Mouse (Mus musculus): ENCODE results near the gene Cdkn2d.
"Not testable (repeated sequence)": the region's sequence is repeated elsewhere in the genome, so short reads cannot be mapped to it uniquely, and the experiment has no call there.

Gene Cdkn2d

GRCm38 (mm10) chr9:21316696-21317095, 25.5 kb upstream of the Cdkn2d start:
- peak; percentile 39 for DNase-seq

- no peak for DNase-seq
Measured at GRCm38 (mm10) chr9:21315421-21315820, 24.2 kb upstream of the Cdkn2d start.

GRCm38 (mm10) chr9:21314367-21315140, 23.3 kb upstream of the Cdkn2d start:
- no peak for DNase-seq

- peak; percentile 92 for DNase-seq
Measured at GRCm38 (mm10) chr9:21313394-21313793, 22.2 kb upstream of the Cdkn2d start.

- DNase-seq: peak; percentile 76
Measured at GRCm38 (mm10) chr9:21312134-21312533, 20.9 kb upstream of the Cdkn2d start, which contains the start of gene Ap1m2. TSS of gene Ap1m2 (minus strand) at chr9:21312337.

- DNase-seq: no peak
Measured at GRCm38 (mm10) chr9:21311695-21312094, 20.5 kb upstream of the Cdkn2d start.

- DNase-seq: peak; percentile 56
Measured at GRCm38 (mm10) chr9:21309150-21309741, 18.0 kb upstream of the Cdkn2d start.

- DNase-seq: no peak
Measured at GRCm38 (mm10) chr9:21305065-21305464, 13.9 kb upstream of the Cdkn2d start.

GRCm38 (mm10) chr9:21299014-21299413, 7.8 kb upstream of the Cdkn2d start:
- no peak for DNase-seq

GRCm38 (mm10) chr9:21292271-21292670, 1.1 kb upstream of the Cdkn2d start:
- DNase-seq: no peak

GRCm38 (mm10) chr9:21291868-21292267, 661 bp upstream of the Cdkn2d start:
- DNase-seq: not testable (repeated sequence)

GRCm38 (mm10) chr9:21290589-21290988, 618 bp downstream of the Cdkn2d start:
- no peak for DNase-seq

- no peak for DNase-seq
Measured at GRCm38 (mm10) chr9:21289337-21289671, 1.9 kb downstream of the Cdkn2d start.

GRCm38 (mm10) chr9:21288404-21289336, 2.5 kb downstream of the Cdkn2d start:
- DNase-seq: peak; percentile 37

- DNase-seq: peak; percentile 100
Measured at GRCm38 (mm10) chr9:21287571-21288402, 3.4 kb downstream of the Cdkn2d start, which contains the start of gene Kri1. TSS of gene Kri1 (minus strand) at chr9:21287969.

GRCm38 (mm10) chr9:21286753-21287152, 4.5 kb downstream of the Cdkn2d start:
- no peak for DNase-seq

GRCm38 (mm10) chr9:21283994-21284393, 7.2 kb downstream of the Cdkn2d start:
- DNase-seq: no peak

- DNase-seq: no peak
Measured at GRCm38 (mm10) chr9:21283591-21283990, 7.6 kb downstream of the Cdkn2d start.

- no peak for DNase-seq
Measured at GRCm38 (mm10) chr9:21277776-21278175, 13.4 kb downstream of the Cdkn2d start.

- no peak for DNase-seq
Measured at GRCm38 (mm10) chr9:21276307-21276706, 14.9 kb downstream of the Cdkn2d start.

GRCm38 (mm10) chr9:21275727-21276126, 15.5 kb downstream of the Cdkn2d start:
- DNase-seq: no peak

GRCm38 (mm10) chr9:21275013-21275710, 16.0 kb downstream of the Cdkn2d start:
- no peak for DNase-seq
